Mouse (Mus musculus) liver, embryonic 16.5 days (tissue): ENCODE measurements at regions not wholly inside any gene's neighbourhood (a gene's known extent, or its start where the extent isn't known, plus 50 kb on each side); places are given as distances from the start of the nearest gene placed in this dataset.
"Not testable (repeated sequence)": the region's sequence is repeated elsewhere in the genome, so short reads cannot be mapped to it uniquely, and the experiment has no call there.

Source experiments
- ATAC-seq: fragments of 200-750 bp; cut with Nextera tagmentation; 2 replicates; pipeline ENCODE4 v1.8.0; 2017; ENCODE audit warnings: low read depth, mild to moderate bottlenecking, moderate number of reproducible peaks, moderate library complexity
- H3K27ac ChIP-seq: fragments of 300-500 bp; sonication (generic); 2 replicates; pipeline ENCODE4 v1.5.1; 2014; ENCODE audit warnings: mild to moderate bottlenecking, low read length
- H3K27me3 ChIP-seq: fragments of 300-500 bp; sonication (generic); 2 replicates; pipeline ENCODE4 v1.6.1; 2014; ENCODE audit warnings: low read depth, low read length, mixed read lengths; ENCODE audit not compliant: control insufficient read depth, insufficient read depth
- H3K36me3 ChIP-seq: fragments of 300-500 bp; sonication (generic); 2 replicates; pipeline ENCODE4 v1.6.1; 2014; ENCODE audit warnings: mild to moderate bottlenecking; ENCODE audit not compliant: control insufficient read depth, insufficient read depth
- H3K4me1 ChIP-seq: fragments of 300-500 bp; sonication (generic); 2 replicates; pipeline ENCODE4 v1.6.1; 2014; ENCODE audit warnings: low read depth, low read length, mixed read lengths; ENCODE audit not compliant: control insufficient read depth
- H3K4me2 ChIP-seq: fragments of 300-500 bp; sonication (generic); 2 replicates; pipeline ENCODE4 v1.6.1; 2014; ENCODE audit warnings: low read depth, low read length, mixed read lengths
- H3K4me3 ChIP-seq: fragments of 300-500 bp; sonication (generic); 2 replicates; pipeline ENCODE4 v1.5.1; 2014; ENCODE audit warnings: low read depth, mild to moderate bottlenecking, low read length
- H3K9ac ChIP-seq: fragments of 300-500 bp; sonication (generic); 2 replicates; pipeline ENCODE4 v1.6.1; 2014; ENCODE audit warnings: low read depth, low read length
- H3K9me3 ChIP-seq: fragments of 300-500 bp; sonication (generic); replicated peaks from 2 replicates; pipeline ENCODE4 v1.6.1; 2016; ENCODE audit warnings: low read length; ENCODE audit not compliant: control insufficient read depth
- WGBS: fragments of 180-500 bp; shearing (Covaris S2); extraction: QIAGEN DNeasy Blood & Tissue Kit; methylation state at CpG from one replicate; pipeline ENCODE4 v1.1.7; 2014; ENCODE audit not compliant: insufficient replicate concordance; 5-methylcytosine and 5-hydroxymethylcytosine counted together

GRCm38 (mm10) chr5:3224392-3225054 lies 116.8 kb upstream of the Cdk6 start:
- WGBS = 65% methylated on average over 14 of the region's 14 CpGs
- H3K36me3 ChIP-seq = not testable (repeated sequence)

DNA sequence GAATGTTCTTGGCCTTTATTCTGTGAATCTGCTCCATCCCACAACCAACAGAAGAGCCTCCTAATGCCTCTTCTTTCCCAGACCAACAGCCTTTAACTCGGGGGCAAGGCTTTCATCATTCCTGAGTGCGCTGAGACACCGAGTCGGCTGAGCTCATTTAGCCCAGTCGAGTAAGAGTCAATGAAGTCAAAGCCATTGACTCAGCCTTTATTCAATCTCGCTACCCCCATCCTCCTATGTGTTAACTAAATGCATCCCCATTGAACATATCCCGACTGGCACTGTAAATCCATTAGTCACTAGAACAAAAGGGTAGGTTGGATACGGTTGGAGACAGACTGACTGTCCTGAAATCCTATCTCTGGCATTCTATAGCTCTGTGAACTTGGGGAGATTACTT lies 115.9 kb upstream of the Cdk6 start:
- not testable (repeated sequence) for H3K27me3 ChIP-seq, H3K9me3 ChIP-seq, H3K36me3 ChIP-seq, H3K4me3 ChIP-seq, H3K9ac ChIP-seq, H3K27ac ChIP-seq, H3K4me2 ChIP-seq, H3K4me1 ChIP-seq, ATAC-seq
- WGBS = 70% methylated on average over 8 of the region's 8 CpGs

More at GRCm38 (mm10) chr5:3224392-3225054, 116.8 kb upstream of the Cdk6 start:
- H3K4me1 ChIP-seq, H3K27ac ChIP-seq, H3K9me3 ChIP-seq, H3K9ac ChIP-seq, ATAC-seq, H3K4me3 ChIP-seq, H3K27me3 ChIP-seq, H3K4me2 ChIP-seq: not testable (repeated sequence)

- H3K4me2 ChIP-seq, H3K27ac ChIP-seq, ATAC-seq, H3K4me3 ChIP-seq, H3K4me1 ChIP-seq, H3K36me3 ChIP-seq, H3K27me3 ChIP-seq, H3K9me3 ChIP-seq, H3K9ac ChIP-seq: not testable (repeated sequence)
- 64% methylated on average over 2 of the region's 2 CpGs for WGBS
These were observed 97.2 kb upstream of the Cdk6 start for GRCm38 (mm10) chr5:3244067-3244466.

DNA sequence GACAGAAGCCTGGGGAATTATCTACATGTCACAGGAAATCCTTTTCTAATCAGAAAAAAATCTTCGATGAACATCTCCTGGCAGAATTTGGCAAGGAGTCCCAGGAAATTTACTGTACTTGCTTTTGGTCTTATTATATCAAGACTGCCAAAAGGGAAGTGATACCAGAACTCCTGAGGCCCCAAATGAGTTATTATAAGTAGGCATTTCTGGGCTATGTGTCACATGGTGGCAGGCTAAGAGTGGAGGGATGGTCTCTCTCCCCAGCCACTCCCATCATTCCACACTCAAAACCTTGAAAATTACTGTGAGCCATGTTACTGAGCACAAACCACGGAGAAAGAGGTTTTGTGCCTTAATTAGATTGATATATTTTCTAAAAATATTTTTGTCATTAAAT lies 94.0 kb upstream of the Cdk6 start:
- Histone ChIP-seq H3K36me3 (no peaks in the 10 kb centered on the region), H3K4me2 (no peak overlapping the region), H3K4me3 (no peak overlapping the region), H3K27ac (no peak overlapping the region), H3K27me3 (no peaks in the 10 kb centered on the region), H3K9me3 (no peaks in the 10 kb centered on the region), H3K9ac (no peak overlapping the region), H3K4me1 (no peaks in the 10 kb centered on the region)
- 37% methylated on average over 2 of the region's 2 CpGs for WGBS
- no peak for ATAC-seq

DNA sequence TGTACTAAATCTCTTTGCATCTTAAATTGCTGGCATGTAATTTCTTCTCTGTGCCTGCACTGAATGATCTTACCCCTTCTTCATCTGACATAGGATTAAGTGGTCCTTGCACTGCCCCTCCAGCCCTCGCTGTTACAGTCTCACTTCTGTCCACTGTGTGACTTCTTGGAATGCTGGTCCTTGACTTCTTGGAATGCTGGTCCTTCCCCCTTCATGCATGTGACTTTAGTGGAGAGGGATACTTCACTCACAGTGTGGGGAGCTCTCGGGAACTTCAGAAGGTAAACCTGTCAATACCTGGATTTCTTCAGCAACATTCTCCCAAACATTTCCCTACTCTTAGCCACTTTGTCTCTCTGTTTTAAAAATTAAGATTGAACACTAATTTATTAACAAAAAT lies 91.0 kb upstream of the Cdk6 start:
- H3K27ac ChIP-seq = no peak overlapping the region
- WGBS = 50% methylated on average over 2 of the region's 2 CpGs
- no peaks in the 10 kb centered on the region for H3K9me3 ChIP-seq
- H3K27me3 ChIP-seq = no peaks in the 10 kb centered on the region
- no peak overlapping the region for H3K4me2 ChIP-seq
- no peak overlapping the region for H3K9ac ChIP-seq
- H3K4me1 ChIP-seq = no peaks in the 10 kb centered on the region
- H3K4me3 ChIP-seq = no peak overlapping the region
- no peaks in the 10 kb centered on the region for H3K36me3 ChIP-seq
- ATAC-seq = no peak

DNA sequence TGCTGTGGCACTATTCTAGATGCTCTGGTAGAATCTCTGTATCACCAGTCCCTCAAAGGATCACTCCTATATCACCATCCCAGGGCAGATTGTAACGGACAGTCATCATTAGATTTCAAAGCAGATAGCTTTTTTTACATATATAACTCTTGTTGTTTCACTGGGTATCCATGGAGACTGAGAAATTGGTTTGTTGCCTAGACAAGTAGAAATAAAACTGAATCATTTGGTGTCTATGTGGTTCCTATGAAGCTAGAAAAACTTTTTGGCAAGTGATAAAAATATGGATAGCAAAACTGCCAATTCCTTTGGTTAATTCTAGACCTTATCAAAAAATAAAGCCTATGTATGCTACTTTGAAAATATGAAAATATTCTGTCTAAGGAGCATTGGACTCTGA lies 81.0 kb upstream of the Cdk6 start:
- 51% methylated on average over 1 of the region's 1 CpGs for WGBS

DNA sequence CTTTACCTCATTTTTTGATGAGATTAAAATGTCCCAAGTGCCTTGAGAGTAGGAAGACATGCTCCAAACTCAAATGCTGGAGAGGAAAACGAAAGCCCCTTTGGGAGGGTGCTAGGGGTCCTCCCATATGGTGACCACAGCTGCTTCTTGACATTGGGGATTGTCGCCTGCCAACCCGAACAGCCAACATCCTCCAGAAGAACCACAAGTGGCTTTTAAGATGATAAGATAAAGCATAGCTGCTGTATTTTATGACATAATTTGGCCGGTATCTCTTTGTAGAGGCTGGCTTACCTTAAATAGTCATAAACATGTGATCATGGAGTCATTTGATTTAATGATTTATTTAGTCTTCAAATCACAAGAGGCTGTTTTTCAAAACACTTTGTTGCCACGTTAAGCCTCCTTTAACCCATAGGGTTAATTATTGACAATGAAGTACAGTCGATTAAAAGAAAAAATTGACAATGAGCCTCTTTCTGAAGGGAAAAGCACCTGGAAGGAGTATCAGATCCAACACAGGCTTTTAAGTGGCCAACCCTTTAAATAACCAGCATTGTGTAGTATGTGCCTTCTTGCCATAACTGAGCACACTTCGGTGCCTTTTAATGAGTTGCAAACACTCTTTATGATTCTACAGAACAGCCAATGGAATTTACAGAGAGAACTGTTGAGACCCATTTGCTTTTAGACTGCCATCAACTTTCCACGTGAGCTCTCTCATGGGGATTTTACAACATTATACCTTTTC lies 76.1 kb upstream of the Cdk6 start:
- H3K4me2 ChIP-seq, H3K27ac ChIP-seq, H3K9me3 ChIP-seq, H3K4me3 ChIP-seq, H3K4me1 ChIP-seq, H3K27me3 ChIP-seq, H3K36me3 ChIP-seq, ATAC-seq, H3K9ac ChIP-seq: not testable (repeated sequence)
- WGBS = 35% methylated on average over 8 of the region's 8 CpGs

More for the DNA sequence above, 81.0 kb upstream of the Cdk6 start:
- no peak overlapping the region for H3K9ac ChIP-seq
- no peaks in the 10 kb centered on the region for H3K9me3 ChIP-seq
- H3K4me3 ChIP-seq = no peak overlapping the region
- no peak overlapping the region for H3K4me2 ChIP-seq
- ATAC-seq = no peak
- H3K27me3 ChIP-seq = no peaks in the 10 kb centered on the region
- no peaks in the 10 kb centered on the region for H3K4me1 ChIP-seq
- no peak overlapping the region for H3K27ac ChIP-seq
- H3K36me3 ChIP-seq = no peaks in the 10 kb centered on the region

GRCm38 (mm10) chr5:3267021-3267420 lies 74.3 kb upstream of the Cdk6 start:
- H3K4me1 ChIP-seq = no peaks in the 10 kb centered on the region
- H3K27me3 ChIP-seq = no peaks in the 10 kb centered on the region
- ATAC-seq = no peak
- no peak overlapping the region for H3K9ac ChIP-seq
- H3K4me3 ChIP-seq = no peak overlapping the region
- H3K9me3 ChIP-seq = no peaks in the 10 kb centered on the region
- 68% methylated on average over 5 of the region's 5 CpGs for WGBS
- no peaks in the 10 kb centered on the region for H3K36me3 ChIP-seq
- no peak overlapping the region for H3K4me2 ChIP-seq
- no peak overlapping the region for H3K27ac ChIP-seq

- no peak for ATAC-seq
- H3K27ac ChIP-seq = no peak overlapping the region
- no peak overlapping the region for H3K4me2 ChIP-seq
These were observed 71.5 kb upstream of the Cdk6 start for GRCm38 (mm10) chr5:3269760-3270159.

More at GRCm38 (mm10) chr5:3269760-3270159, 71.5 kb upstream of the Cdk6 start:
- Histone ChIP-seq H3K9me3 (no peaks in the 10 kb centered on the region), H3K4me3 (no peak overlapping the region), H3K4me1 (no peaks in the 10 kb centered on the region), H3K36me3 (no peaks in the 10 kb centered on the region), H3K27me3 (no peaks in the 10 kb centered on the region), H3K9ac (no peak overlapping the region)
- WGBS = 46% methylated on average over 7 of the region's 7 CpGs
